Mouse (Mus musculus): ENCODE measurements around the gene Mnt.

GRCm38 (mm10) chr11:74837056-74837693, 6.5 kb downstream of the Mnt start:
- TF ChIP-seq POLR2A (IDR thresholded peaks at IDR 0.05; ENCODE audit: control insufficient read depth, extremely low read depth, insufficient read depth, low read length, poor library complexity) = no peak; the same call in 1 of the 2 replicates
- no peak for TF ChIP-seq CTCF (IDR thresholded peaks at IDR 0.05; ENCODE audit: borderline replicate concordance, control insufficient read depth, extremely low read depth, insufficient read depth, low read length, poor library complexity)
